In the genomic region with DNA sequence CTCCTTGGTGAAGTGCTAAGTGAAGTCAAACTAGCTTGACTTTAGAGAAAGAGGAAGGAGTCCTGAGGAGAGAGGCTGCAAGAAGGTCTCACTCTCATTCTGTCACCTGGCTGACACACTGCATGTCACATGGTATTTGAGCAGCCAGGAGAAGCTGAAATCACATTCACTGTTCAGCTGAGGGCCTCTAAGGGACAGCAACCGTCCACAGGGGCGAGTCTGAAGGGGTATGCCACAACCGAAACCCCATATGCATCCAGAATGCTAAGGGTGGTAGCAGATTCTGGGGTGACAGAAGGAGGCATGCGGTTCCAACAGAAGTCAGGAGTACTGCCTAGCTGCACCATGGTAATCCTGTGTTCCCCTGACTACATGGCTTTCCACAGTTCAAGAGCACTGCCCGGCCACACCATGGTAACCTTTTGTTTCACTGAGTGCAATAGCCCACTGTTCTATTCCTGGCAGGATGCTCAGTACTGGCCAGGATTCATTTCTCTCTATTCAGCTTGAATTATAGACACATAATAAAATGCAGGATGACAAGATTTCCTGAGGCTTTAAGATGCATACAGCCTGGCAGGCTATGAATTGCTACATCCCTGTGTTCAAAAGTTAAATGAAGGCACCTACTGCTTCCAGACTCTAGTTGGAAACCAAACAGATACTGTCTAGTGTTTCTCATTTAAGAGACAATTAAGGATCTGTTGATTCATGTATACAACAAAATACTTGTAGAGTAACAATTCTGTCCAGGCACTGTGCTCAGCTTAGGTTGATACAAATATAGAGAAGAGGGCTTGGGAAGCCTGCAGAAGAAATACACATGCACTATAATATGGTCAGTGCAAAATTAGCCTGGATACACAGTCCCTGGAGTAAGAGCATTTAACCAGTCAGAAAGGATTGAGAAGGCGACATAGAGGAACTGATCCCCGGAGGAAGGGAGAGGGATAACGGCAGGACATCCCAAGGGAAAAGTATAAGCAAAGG, we compare ENCODE assay signal across 13 mouse cellular contexts.
DNase-seq lines count a peak whose midpoint lies in the region; ATAC-seq and TF ChIP-seq lines count a peak whose summit lies in the region.
"Had no signal": no experiment of that assay in that cellular context is flagged by ENCODE, and none has a peak within 500 bp of the region (broad histone marks: within the 10 kb centered on the region; RNA-seq: fewer than 3 reads in every experiment).

No protein-coding gene starts in this region.

- WGBS in forebrain, postnatal 0 days = 66% methylated on average over 8 of the region's 8 CpGs
- 60% methylated on average over 8 of the region's 8 CpGs for WGBS in olfactory bulb, adult 2 months

- H3K9me3 ChIP-seq in forebrain, postnatal 0 days (ENCODE audit: low read length) = no peaks in the 10 kb centered on the region
- H3K9me3 ChIP-seq: limb, embryonic 10.5 days had no signal

- 0 out of 2 replicates have a peak, but pooled peaks cover 13% of the 10 kb centered on the region for H3K4me1 ChIP-seq in forebrain, postnatal 0 days (ENCODE audit: insufficient read depth)
- H3K4me1 ChIP-seq in olfactory bulb, adult 2 months (ENCODE audit: control insufficient read depth, insufficient read depth, low read length) = peaks cover 5% of the 10 kb centered on the region; the same call in 1 of the 2 replicates
- H3K4me1 ChIP-seq: limb, embryonic 10.5 days had no signal

- no peak for TF ChIP-seq POLR2A in olfactory bulb, adult 2 months (IDR thresholded peaks at IDR 0.05; ENCODE audit: insufficient read depth, low read depth, low read length)

- no peaks in the 10 kb centered on the region for H3K36me3 ChIP-seq in forebrain, postnatal 0 days (ENCODE audit: insufficient read depth)
- H3K36me3 ChIP-seq: limb, embryonic 10.5 days had no signal

- H3K27ac ChIP-seq in forebrain, postnatal 0 days (ENCODE audit: low read depth, low read length) = no peak overlapping the region
- peak overlapping the region; percentile 68 for H3K27ac ChIP-seq in olfactory bulb, adult 2 months (ENCODE audit: insufficient read depth, low read depth, low read length)
- H3K27ac ChIP-seq: limb, embryonic 10.5 days had no signal

- H3K27me3 ChIP-seq in forebrain, postnatal 0 days (ENCODE audit: insufficient read depth, low read length) = no peaks in the 10 kb centered on the region

- peak; percentile 93 for ATAC-seq in forebrain, postnatal 0 days
- ATAC-seq: CD4-positive, CD25-positive, alpha-beta regulatory T cell, adult 4 months had no signal

- H3K4me3 ChIP-seq in forebrain, postnatal 0 days (ENCODE audit: low read depth, low read length) = no peak overlapping the region
- H3K4me3 ChIP-seq in olfactory bulb, adult 2 months (ENCODE audit: insufficient read depth, low read depth, low read length) = no peak overlapping the region
- H3K4me3 ChIP-seq: limb, embryonic 10.5 days; myocyte had no signal

- DNase-seq in left cerebral cortex, postnatal 14 days (ENCODE audit: low spot score in 2 of 2) = peak; percentile 15 to 30
- no peak for DNase-seq in left cerebral cortex, adult 11 months (ENCODE audit: low spot score)
- peak; percentile 32 for DNase-seq in forebrain, postnatal 0 days
- DNase-seq in layer of hippocampus, postnatal 14 days (ENCODE audit: low spot score in 2 of 2) = peak; percentile 21 to 30
- DNase-seq in adrenal gland, postnatal 4 days (ENCODE audit: low spot score in 2 of 2) = no peak
- DNase-seq in retina, postnatal 1 day = no peak
- DNase-seq in heart, adult 11 months = no peak
- DNase-seq: kidney, adult 8-10 months; lung, adult 2 months had no signal

- H3K4me2 ChIP-seq in forebrain, postnatal 0 days (ENCODE audit: low read depth) = no peak overlapping the region

- no peak overlapping the region for H3K9ac ChIP-seq in forebrain, postnatal 0 days

- no peak for TF ChIP-seq CTCF in forebrain, postnatal 0 days (IDR thresholded peaks at IDR 0.05; ENCODE audit: low read depth)
- TF ChIP-seq CTCF in olfactory bulb, adult 2 months (IDR thresholded peaks at IDR 0.05; ENCODE audit: insufficient read depth, low read depth, low read length) = no peak

- intact Hi-C loops in left cerebral cortex, postnatal 14 days (cut with DNase I) = loop anchor here (5.0 kb wide), 1 partner anchor 109 kb away; a partner anchor contains a TSS

Comparison
In these comparisons a context has a peak if more than half of its experiments do, and no peak if none do; other contexts are left out.
1. DNase-seq: peak in left cerebral cortex, postnatal 14 days (2 of 2), forebrain, postnatal 0 days (single experiment) and layer of hippocampus, postnatal 14 days (2 of 2); none in left cerebral cortex, adult 11 months (single experiment), adrenal gland, postnatal 4 days (0 of 2), retina, postnatal 1 day (single experiment) and heart, adult 11 months (single experiment).